In the genomic region with DNA sequence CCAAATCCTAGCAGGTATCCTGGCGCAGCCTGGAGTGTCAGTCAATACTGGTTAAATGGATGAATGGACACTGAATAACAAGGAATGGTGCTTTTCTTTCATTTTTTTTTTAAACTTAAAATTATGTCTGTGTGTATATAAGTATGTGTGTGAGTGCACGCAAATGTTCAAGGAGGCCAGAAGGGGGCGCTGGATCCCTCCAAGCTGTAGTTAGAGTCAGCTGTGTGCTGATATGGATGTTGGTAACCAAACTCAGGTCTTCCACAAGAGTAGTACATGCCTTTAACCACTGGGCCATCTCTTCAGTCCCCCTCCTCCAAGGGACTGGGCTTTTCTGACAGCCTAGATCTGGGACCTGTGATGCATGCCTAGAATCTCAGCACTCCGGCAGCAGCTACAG, we compare ENCODE assay signal across 13 mouse cellular contexts. TPM values are rescaled to one million over a fixed set of nuclear protein-coding genes. Genes with fewer than 3 reads are reported as not detected.
DNase-seq lines count a peak whose midpoint lies in the region; ATAC-seq and TF ChIP-seq lines count a peak whose summit lies in the region.
"Had no signal": no experiment of that assay in that cellular context is flagged by ENCODE, and none has a peak within 500 bp of the region (broad histone marks: within the 10 kb centered on the region; RNA-seq: fewer than 3 reads in every experiment).

No protein-coding gene starts in this region.

- H3K4me2 ChIP-seq in liver, embryonic 11.5 days: no peak overlapping the region

- peak; percentile 20; the same call in 1 of the 2 replicates for TF ChIP-seq CTCF in cerebellum, adult 2 months (IDR thresholded peaks at IDR 0.05; ENCODE audit: borderline replicate concordance, insufficient read depth, low read depth, low read length)
- TF ChIP-seq CTCF in liver, adult 2 months (IDR thresholded peaks at IDR 0.05; ENCODE audit: low read depth, low read length): peak; percentile 34; the same call in 1 of the 2 replicates
- 0 out of 2 replicates have a peak, but pooled peaks have one; percentile 5 for TF ChIP-seq CTCF in bone marrow macrophage, adult 2 months (IDR thresholded peaks at IDR 0.05; ENCODE audit: low read depth, low read length)

- H3K4me1 ChIP-seq in cerebellum, adult 2 months (ENCODE audit: control insufficient read depth, insufficient read depth, low read length): peaks cover 3% of the 10 kb centered on the region; the same call in 1 of the 2 replicates
- peaks cover 12% of the 10 kb centered on the region for H3K4me1 ChIP-seq in liver, adult 2 months (ENCODE audit: control insufficient read depth, insufficient read depth, low read length)
- H3K4me1 ChIP-seq in liver, embryonic 11.5 days (replicated peaks; ENCODE audit: control insufficient read depth, insufficient read depth, low read length): peaks cover 11% of the 10 kb centered on the region; the same call in 1 of the 2 replicates
- H3K4me1 ChIP-seq in bone marrow macrophage, adult 2 months (ENCODE audit: control insufficient read depth, insufficient read depth, low read length): peaks cover 3% of the 10 kb centered on the region; the same call in 1 of the 2 replicates

- ATAC-seq in liver, embryonic 11.5 days (replicated peaks; ENCODE audit: low FRiP score): no peak
- ATAC-seq: midbrain, embryonic 16.5 days had no signal

- no peak overlapping the region for H3K4me3 ChIP-seq in cerebellum, adult 2 months (replicated peaks; ENCODE audit: insufficient read depth, low read depth, low read length)
- H3K4me3 ChIP-seq in liver, adult 2 months (ENCODE audit: insufficient read depth, low read depth, low read length): no peak overlapping the region
- H3K4me3 ChIP-seq in liver, embryonic 11.5 days (ENCODE audit: low read depth, low read length): no peak overlapping the region
- no peak overlapping the region for H3K4me3 ChIP-seq in bone marrow macrophage, adult 2 months (ENCODE audit: insufficient read depth, low read length)
- H3K4me3 ChIP-seq: heart, embryonic 10.5 days had no signal

- H3K9ac ChIP-seq in liver, adult 2 months (ENCODE audit: low read depth, low read length): no peak overlapping the region
- H3K9ac ChIP-seq in liver, embryonic 11.5 days (ENCODE audit: low read depth, low read length): no peak overlapping the region

- 0 out of 2 replicates have a peak, but pooled peaks cover 2% of the 10 kb centered on the region for H3K79me2 ChIP-seq in liver, adult 2 months (ENCODE audit: control insufficient read depth, insufficient read depth, low read length)

- peaks cover 48% of the 10 kb centered on the region for H3K36me3 ChIP-seq in liver, adult 2 months (ENCODE audit: control insufficient read depth, insufficient read depth, low read length)
- H3K36me3 ChIP-seq in liver, embryonic 11.5 days (ENCODE audit: control insufficient read depth, insufficient read depth, low read length): no peaks in the 10 kb centered on the region; the same call in none of the 2 replicates

- H3K27me3 ChIP-seq in cerebellum, adult 2 months (ENCODE audit: control insufficient read depth, insufficient read depth, low read length): no peaks in the 10 kb centered on the region
- no peaks in the 10 kb centered on the region for H3K27me3 ChIP-seq in liver, adult 2 months (ENCODE audit: control insufficient read depth, insufficient read depth, low read length)
- peaks cover 33% of the 10 kb centered on the region for H3K27me3 ChIP-seq in liver, embryonic 11.5 days (replicated peaks; ENCODE audit: control insufficient read depth, insufficient read depth, low read length)

- TF ChIP-seq POLR2A in cerebellum, adult 2 months (IDR thresholded peaks at IDR 0.05; ENCODE audit: borderline replicate concordance, insufficient read depth, low read length): no peak
- TF ChIP-seq POLR2A in liver, adult 2 months (IDR thresholded peaks at IDR 0.05; ENCODE audit: extremely low read depth, insufficient read depth, low read length): no peak
- TF ChIP-seq POLR2A in bone marrow macrophage, adult 2 months (IDR thresholded peaks at IDR 0.05; ENCODE audit: borderline replicate concordance, low read depth, low read length): no peak

- no peaks in the 10 kb centered on the region for H3K9me3 ChIP-seq in liver, embryonic 11.5 days (ENCODE audit: control insufficient read depth, low read length)
- H3K9me3 ChIP-seq: heart, embryonic 10.5 days had no signal

- no peak for DNase-seq in cerebellum, adult 2 months
- DNase-seq in cerebellum, adult 18-20 months: no peak
- peak; percentile 53 for DNase-seq in liver, adult 2 months (ENCODE audit: extremely low read depth, low read depth, low spot score)
- no peak for DNase-seq in liver, embryonic 11.5 days (ENCODE audit: low spot score)
- DNase-seq in B cell, adult 2 months: peak; percentile 62 to 63
- no peak for DNase-seq in right cerebral cortex, postnatal 4 days
- no peak for DNase-seq in left cerebral cortex, adult 18-20 months (ENCODE audit: low spot score in 2 of 2)
- DNase-seq: cerebellum, adult 11 months; lung, postnatal 10 days had no signal

- H3K27ac ChIP-seq in cerebellum, adult 2 months (ENCODE audit: insufficient read depth, low read length): no peak overlapping the region
- H3K27ac ChIP-seq in liver, adult 2 months (replicated peaks; ENCODE audit: insufficient read depth, low read depth, low read length): 0 out of 2 replicates have a peak overlapping the region, but pooled peaks have one; percentile 1
- no peak overlapping the region for H3K27ac ChIP-seq in liver, embryonic 11.5 days (ENCODE audit: low read depth, low read length)
- no peak overlapping the region for H3K27ac ChIP-seq in bone marrow macrophage, adult 2 months (ENCODE audit: insufficient read depth, low read depth, low read length)
- H3K27ac ChIP-seq: heart, embryonic 10.5 days had no signal

- 85% methylated on average over 4 of the region's 4 CpGs for WGBS in cerebellum, adult 2 months
- WGBS in liver, adult 2 months: 81% methylated on average over 4 of the region's 4 CpGs
- WGBS in liver, embryonic 11.5 days: 83% methylated on average over 4 of the region's 4 CpGs

RNA-seq across cellular contexts. Expression of gene Grb7, which starts 9.3 kb away (rescaled TPM):
- polyA plus RNA-seq in cerebellum, adult 2 months (2012; rRNA removed): 15.8 and 19.9 TPM in 2 replicates
- total RNA-seq in liver, adult 2 months (2014; rRNA removed): 58.2 and 84.8 TPM in 2 replicates
- 134 and 136 TPM in 2 replicates for polyA plus RNA-seq in liver, adult 2 months (2012; rRNA removed)
- 33.2 and 34.1 TPM in 2 replicates for polyA plus RNA-seq in liver, embryonic 11.5 days (2014; fragmentation: Nextera tagmentation; extraction: Ambion mirVana)
- not detected in 2 replicates for polyA plus RNA-seq in bone marrow macrophage, adult 2 months (2012; ENCODE audit: insufficient read depth, insufficient read length, missing spikeins)
- total RNA-seq in left cerebral cortex, adult 18-20 months (2021): 1 to 10 TPM; 3.6 to 4.3 TPM
- polyA plus RNA-seq: C2C12 had no signal

RNA-seq across cellular contexts. Expression of gene Mien1, which starts 16.7 kb away (rescaled TPM):
- 182 and 183 TPM in 2 replicates for polyA plus RNA-seq in cerebellum, adult 2 months (2012; rRNA removed)
- total RNA-seq in liver, adult 2 months (2014; rRNA removed): 62.8 and 64.1 TPM in 2 replicates
- 75.0 and 101 TPM in 2 replicates for polyA plus RNA-seq in liver, adult 2 months (2012; rRNA removed)
- polyA plus RNA-seq in liver, embryonic 11.5 days (2014; fragmentation: Nextera tagmentation; extraction: Ambion mirVana): 99.4 and 100 TPM in 2 replicates
- polyA plus RNA-seq in bone marrow macrophage, adult 2 months (2012; ENCODE audit: insufficient read depth, insufficient read length, missing spikeins): 84.8 and 92.4 TPM in 2 replicates
- total RNA-seq in left cerebral cortex, adult 18-20 months (2021): 100 to 1,000 TPM; 104 to 110 TPM

RNA-seq across cellular contexts. Expression of gene Erbb2, which starts 43.2 kb away (rescaled TPM):
- polyA plus RNA-seq in cerebellum, adult 2 months (2012; rRNA removed): 1.6 and 1.8 TPM in 2 replicates
- 0.60 and 1.0 TPM in 2 replicates for total RNA-seq in liver, adult 2 months (2014; rRNA removed)
- polyA plus RNA-seq in liver, adult 2 months (2012; rRNA removed): 0.56 and 0.72 TPM in 2 replicates
- polyA plus RNA-seq in liver, embryonic 11.5 days (2014; fragmentation: Nextera tagmentation; extraction: Ambion mirVana): 12.4 and 13.5 TPM in 2 replicates
- polyA plus RNA-seq in bone marrow macrophage, adult 2 months (2012; ENCODE audit: insufficient read depth, insufficient read length, missing spikeins): 0.17 TPM in 1 of 2 replicates, not detected in the other
- total RNA-seq in left cerebral cortex, adult 18-20 months (2021): 1 to 10 TPM; 2.0 to 2.2 TPM

RNA-seq across cellular contexts. Expression of gene Pgap3, which starts 55.2 kb away (rescaled TPM):
- polyA plus RNA-seq in cerebellum, adult 2 months (2012; rRNA removed): 13.2 and 14.1 TPM in 2 replicates
- 0.37 and 0.87 TPM in 2 replicates for total RNA-seq in liver, adult 2 months (2014; rRNA removed)
- 3.7 and 5.0 TPM in 2 replicates for polyA plus RNA-seq in liver, adult 2 months (2012; rRNA removed)
- 6.4 and 8.5 TPM in 2 replicates for polyA plus RNA-seq in liver, embryonic 11.5 days (2014; fragmentation: Nextera tagmentation; extraction: Ambion mirVana)
- 4.6 and 6.4 TPM in 2 replicates for polyA plus RNA-seq in bone marrow macrophage, adult 2 months (2012; ENCODE audit: insufficient read depth, insufficient read length, missing spikeins)
- 10 to 100 TPM in 1 of 2 experiments, 1 to 10 TPM in 1; 9.4 to 10.3 TPM for total RNA-seq in left cerebral cortex, adult 18-20 months (2021)

Comparison
In these comparisons a context has a peak if more than half of its experiments do, and no peak if none do; other contexts are left out.
1. DNase-seq: peak in liver, adult 2 months (single experiment) and B cell, adult 2 months (2 of 2); none in cerebellum, adult 2 months (0 of 2), cerebellum, adult 18-20 months (0 of 2), liver, embryonic 11.5 days (single experiment), right cerebral cortex, postnatal 4 days (single experiment) and left cerebral cortex, adult 18-20 months (0 of 2).
2. RNA of gene Grb7, which starts 9.3 kb away (polyA plus RNA-seq): 134 to 136 TPM in liver, adult 2 months, 33.2 to 34.1 TPM in liver, embryonic 11.5 days and 15.8 to 19.9 TPM in cerebellum, adult 2 months; not detected in bone marrow macrophage, adult 2 months; every median in the first group is over 10 times any median in the second.
3. Peak in every context shown above with its lines, with median percentiles within 50 percentile points of each other: CTCF ChIP-seq.